Mouse (Mus musculus): ENCODE data around the gene Chmp2a. TPM values are rescaled to one million over a fixed set of nuclear protein-coding genes. Genes with fewer than 3 reads are reported as not detected.

Chmp2a gene
- total RNA-seq, 2 experiments from 2014 or later = 129 to 130 TPM

- intact Hi-C loops (cut with DNase I) = loop anchor here (2.0 kb wide), 1 partner anchor 97 kb away; no protein-coding TSS in a partner anchor
- no peak for DNase-seq
Observed at GRCm38 (mm10) chr7:13007341-13008092, 27.1 kb downstream of the Chmp2a start.

GRCm38 (mm10) chr7:13006531-13006930, 28.1 kb downstream of the Chmp2a start:
- intact Hi-C loops (cut with DNase I) = no loop called here
- DNase-seq = no peak

- intact Hi-C loops (cut with DNase I) = no loop called here
- no peak for DNase-seq
Observed at GRCm38 (mm10) chr7:13006011-13006410, 28.6 kb downstream of the Chmp2a start.

GRCm38 (mm10) chr7:13003380-13003779, 31.2 kb downstream of the Chmp2a start:
- intact Hi-C loops (cut with DNase I) = no loop called here
- DNase-seq = no peak

- no peak for DNase-seq
- intact Hi-C loops (cut with DNase I) = no loop called here
Observed at GRCm38 (mm10) chr7:13001584-13001983, 33.0 kb downstream of the Chmp2a start.

- no peak for DNase-seq
- intact Hi-C loops (cut with DNase I) = no loop called here
Observed at GRCm38 (mm10) chr7:12998851-12999250, 35.8 kb downstream of the Chmp2a start, which contains the start of gene Trim28. Gene Trim28 (plus strand): TSS chr7:12999114.

- intact Hi-C loops (cut with DNase I) = no loop called here
- DNase-seq = no peak
Observed at GRCm38 (mm10) chr7:12998053-12998452, 36.6 kb downstream of the Chmp2a start, which contains the start of gene Slc27a5. Gene Slc27a5 (minus strand): TSS chr7:12998192.

GRCm38 (mm10) chr7:12997230-12997629, 37.4 kb downstream of the Chmp2a start:
- intact Hi-C loops (cut with DNase I) = no loop called here
- DNase-seq = no peak

- intact Hi-C loops (cut with DNase I) = no loop called here
- no peak for DNase-seq
Observed at GRCm38 (mm10) chr7:12995862-12996261, 38.7 kb downstream of the Chmp2a start.

- DNase-seq = no peak
- intact Hi-C loops (cut with DNase I) = no loop called here
Observed at GRCm38 (mm10) chr7:12993148-12993547, 41.5 kb downstream of the Chmp2a start.

GRCm38 (mm10) chr7:12992222-12992621, 42.4 kb downstream of the Chmp2a start:
- intact Hi-C loops (cut with DNase I) = no loop called here
- DNase-seq = peak; percentile 18 to 53

GRCm38 (mm10) chr7:12987409-12988189, 47.0 kb downstream of the Chmp2a start:
- intact Hi-C loops (cut with DNase I) = no loop called here
- DNase-seq = no peak

- intact Hi-C loops (cut with DNase I) = no loop called here
- no peak for DNase-seq
Observed at GRCm38 (mm10) chr7:12986906-12987305, 47.7 kb downstream of the Chmp2a start.

- DNase-seq = no peak
- intact Hi-C loops (cut with DNase I) = no loop called here
Observed at GRCm38 (mm10) chr7:12985724-12986123, 48.9 kb downstream of the Chmp2a start.

Other genes with a start within 250 kb of the Chmp2a start
- 1 to 10 TPM; 1.4 TPM for gene Zscan18, start 231.2 kb downstream of the Chmp2a start, total RNA-seq (2021)
- gene Zfp329, start 215.9 kb downstream of the Chmp2a start, total RNA-seq (2021) = 1 to 10 TPM; 8.6 to 9.3 TPM
- gene Zfp110, start 200.0 kb downstream of the Chmp2a start, total RNA-seq (2021) = 10 to 100 TPM; 15.1 to 17.3 TPM
- 1 to 10 TPM; 3.9 to 4.0 TPM for gene Zfp128, start 153.6 kb downstream of the Chmp2a start, total RNA-seq (2021)
- 1 to 10 TPM; 6.6 to 6.8 TPM for gene Zscan22, start 137.0 kb downstream of the Chmp2a start, total RNA-seq (2021)
- 100 to 1,000 TPM; 536 to 584 TPM for gene Rps5, start 112.5 kb downstream of the Chmp2a start, total RNA-seq (2021)
- gene Rnf225, start 107.4 kb downstream of the Chmp2a start, total RNA-seq (2021) = under 1 TPM; 0.22 to 0.29 TPM
- 1 to 10 TPM; 4.1 to 4.5 TPM for gene Zfp324, start 69.0 kb downstream of the Chmp2a start, total RNA-seq (2021)
- gene Zfp446, start 57.0 kb downstream of the Chmp2a start, total RNA-seq (2021) = 1 to 10 TPM; 2.6 to 3.3 TPM
- gene Slc27a5, start 36.6 kb downstream of the Chmp2a start, total RNA-seq (2021) = not detected
- 100 to 1,000 TPM; 115 TPM for gene Trim28, start 35.7 kb downstream of the Chmp2a start, total RNA-seq (2021)
- gene Zbtb45, start 24.8 kb downstream of the Chmp2a start, total RNA-seq (2021) = 1 to 10 TPM; 8.4 to 9.2 TPM
- gene Ube2m, start 3.5 kb upstream of the Chmp2a start, total RNA-seq (2021) = 100 to 1,000 TPM; 179 TPM
- 1 to 10 TPM in 1 of 2 experiments, under 1 TPM in 1; 0.73 to 1.0 TPM for gene Mzf1, start 20.0 kb upstream of the Chmp2a start, total RNA-seq (2021)
- gene Vmn1r85, start 60.4 kb upstream of the Chmp2a start, total RNA-seq (2021) = not detected
- not detected for gene Vmn1r86, start 85.1 kb upstream of the Chmp2a start, total RNA-seq (2021)
- not detected for gene Vmn1r87, start 105.3 kb upstream of the Chmp2a start, total RNA-seq (2021)
- under 1 TPM; 0.07 TPM for gene Vmn1r88, start 124.8 kb upstream of the Chmp2a start, total RNA-seq (2021)
- not detected for gene Vmn1r89, start 178.2 kb upstream of the Chmp2a start, total RNA-seq (2021)
- gene Lig1, start 242.5 kb upstream of the Chmp2a start, total RNA-seq (2021) = 1 to 10 TPM; 4.9 to 7.0 TPM
- gene Zswim9, start 243.9 kb upstream of the Chmp2a start, total RNA-seq (2021) = 1 to 10 TPM; 5.9 to 6.4 TPM

Measured in heart, postnatal 14 days (tissue).